Mouse (Mus musculus) kidney, embryonic 14.5 days (tissue): ENCODE results near the gene Ret. TPM values are rescaled to one million over a fixed set of nuclear protein-coding genes. Genes with fewer than 3 reads are reported as not detected.

Experiments
- ATAC-seq: fragments of 200-750 bp; cut with Nextera tagmentation; 2 replicates; pipeline ENCODE4 v1.8.0; 2017; ENCODE audit warnings: moderate number of reproducible peaks, mild to moderate bottlenecking, moderate TSS enrichment, moderate library complexity; ENCODE audit not compliant: low FRiP score, low TSS enrichment
- H3K27ac ChIP-seq: fragments of 300-500 bp; sonication (generic); 2 replicates; pipeline ENCODE4 v1.5.1; 2014; ENCODE audit warnings: low read depth, mild to moderate bottlenecking, low read length, moderate library complexity, mixed read lengths
- H3K27me3 ChIP-seq: fragments of 300-500 bp; sonication (generic); 2 replicates; pipeline ENCODE4 v1.6.1; 2014; ENCODE audit warnings: mild to moderate bottlenecking, low read length; ENCODE audit not compliant: control insufficient read depth, insufficient read depth
- H3K36me3 ChIP-seq: fragments of 300-500 bp; sonication (generic); 2 replicates; pipeline ENCODE4 v1.6.1; 2014; ENCODE audit warnings: low read length, mixed read lengths; ENCODE audit not compliant: control insufficient read depth, insufficient read depth
- H3K4me1 ChIP-seq: fragments of 300-500 bp; sonication (generic); 2 replicates; pipeline ENCODE4 v1.6.1; 2014; ENCODE audit warnings: low read length, mixed read lengths; ENCODE audit not compliant: control insufficient read depth, insufficient read depth
- H3K4me2 ChIP-seq: fragments of 300-500 bp; sonication (generic); replicated peaks from 2 replicates; pipeline ENCODE4 v1.6.1; 2014; ENCODE audit warnings: low read depth, mild to moderate bottlenecking, low read length
- H3K4me3 ChIP-seq: fragments of 300-500 bp; sonication (generic); 2 replicates; pipeline ENCODE4 v1.5.1; 2014; ENCODE audit warnings: mild to moderate bottlenecking, low read length
- H3K9ac ChIP-seq: fragments of 300-500 bp; sonication (generic); 2 replicates; pipeline ENCODE4 v1.6.1; 2014; ENCODE audit warnings: low read depth, mild to moderate bottlenecking, low read length, moderate library complexity
- H3K9me3 ChIP-seq: fragments of 300-500 bp; sonication (generic); 2 replicates; pipeline ENCODE4 v1.6.1; 2016; ENCODE audit warnings: low read length; ENCODE audit not compliant: control insufficient read depth
- WGBS: fragments of 180-500 bp; shearing (Covaris S2); extraction: QIAGEN DNeasy Blood & Tissue Kit; methylation state at CpG from one replicate; pipeline ENCODE4 v1.1.7; 2014; 5-methylcytosine and 5-hydroxymethylcytosine counted together
- polyA plus RNA-seq: library from polyadenylated mRNA; unstranded; fragments of >200 nt; fragmentation: Nextera tagmentation; extraction: Ambion mirVana; gene quantifications from 2 replicates; pipeline ENCODE4 v1.2.1, GENCODE M21; 2014

Gene Ret
- polyA plus RNA-seq, 1 experiment from 2014 or later: 20.6 TPM

DNA sequence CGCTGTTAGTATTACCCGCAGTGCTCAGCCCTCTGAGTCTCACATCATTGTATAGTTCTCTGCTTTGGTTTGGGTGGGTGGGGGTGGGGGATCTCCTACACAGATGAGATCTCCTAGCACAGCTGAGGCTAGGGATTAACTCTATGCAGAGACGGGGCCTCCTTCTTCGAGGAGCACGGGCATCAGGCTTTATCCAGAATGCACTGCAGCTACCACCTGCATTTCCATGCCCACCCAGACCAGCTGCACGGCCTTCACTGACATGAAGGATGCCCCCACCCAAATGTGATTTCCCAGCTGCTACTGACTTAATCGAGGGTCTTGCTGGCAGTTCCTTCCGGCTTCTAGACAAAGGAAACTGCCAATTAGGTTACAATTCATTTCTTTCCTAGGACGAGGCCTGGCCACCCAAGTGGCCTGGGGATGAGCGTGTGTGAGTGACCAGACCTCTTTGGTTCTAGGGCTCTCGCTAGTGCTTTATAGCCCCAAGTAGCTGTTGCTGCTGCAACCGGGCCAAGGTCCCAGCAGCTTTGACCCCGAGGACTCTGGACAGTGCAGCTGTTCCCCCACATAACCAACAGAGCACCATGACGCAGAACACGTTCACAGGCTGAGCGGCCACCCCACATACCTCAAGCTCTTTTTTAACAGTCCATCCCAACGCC is 10.8 kb downstream of the Ret start:
- 47% methylated on average over 17 of the region's 17 CpGs for WGBS
- ATAC-seq: no peak
- no peaks in the 10 kb centered on the region for H3K9me3 ChIP-seq
- no peak overlapping the region for H3K9ac ChIP-seq
- no peaks in the 10 kb centered on the region; the same call in 1 of the 2 replicates for H3K27me3 ChIP-seq
- H3K4me3 ChIP-seq: no peak overlapping the region
- 0 out of 2 replicates have a peak, but pooled peaks cover 4% of the 10 kb centered on the region for H3K4me1 ChIP-seq
- no peak overlapping the region for H3K27ac ChIP-seq
- H3K36me3 ChIP-seq: no peaks in the 10 kb centered on the region
- H3K4me2 ChIP-seq: no peak overlapping the region

DNA sequence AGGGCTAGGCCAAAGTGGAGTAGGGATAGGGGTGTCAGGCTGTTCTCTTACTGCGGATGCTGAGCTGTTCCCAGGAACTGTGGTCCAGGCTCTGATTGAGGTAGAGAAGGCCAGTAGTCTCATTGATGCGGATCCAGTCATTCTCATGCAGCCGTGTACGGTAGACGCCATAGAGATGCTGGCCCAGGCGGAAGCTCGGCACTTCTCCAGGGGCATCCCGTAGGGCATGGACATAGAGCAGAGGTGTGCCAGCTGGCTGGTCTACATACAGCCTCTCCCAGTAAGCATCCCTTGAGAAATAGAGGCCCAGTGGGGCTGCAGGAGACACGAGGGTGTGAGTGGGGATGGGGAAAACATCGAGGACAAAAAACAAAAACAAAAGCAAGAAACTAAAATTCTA is 13.4 kb downstream of the Ret start:
- no peaks in the 10 kb centered on the region for H3K9me3 ChIP-seq
- H3K27ac ChIP-seq: no peak overlapping the region
- no peak overlapping the region for H3K4me3 ChIP-seq
- no peak for ATAC-seq
- WGBS: 85% methylated on average over 10 of the region's 10 CpGs
- no peaks in the 10 kb centered on the region; the same call in 1 of the 2 replicates for H3K27me3 ChIP-seq
- H3K4me1 ChIP-seq: 0 out of 2 replicates have a peak, but pooled peaks cover 4% of the 10 kb centered on the region
- H3K36me3 ChIP-seq: no peaks in the 10 kb centered on the region
- H3K9ac ChIP-seq: no peak overlapping the region
- no peak overlapping the region for H3K4me2 ChIP-seq

DNA sequence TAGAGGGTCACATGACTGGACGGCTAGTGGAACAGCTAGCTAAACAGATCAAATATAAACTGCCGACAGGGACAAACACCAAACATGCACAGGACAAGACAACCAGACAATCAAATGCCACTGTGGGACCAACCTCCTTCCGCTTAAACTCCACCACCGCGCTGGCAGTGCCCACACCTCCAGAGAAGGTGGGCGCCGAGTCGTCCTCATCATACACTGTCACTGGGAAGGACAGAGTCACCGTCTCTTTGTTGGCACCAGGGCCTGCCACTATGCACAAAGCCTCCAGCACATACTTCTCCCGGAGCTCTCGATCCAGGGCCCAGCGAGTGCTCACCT is 17.5 kb downstream of the Ret start:
- H3K4me1 ChIP-seq: no peaks in the 10 kb centered on the region
- no peak overlapping the region for H3K27ac ChIP-seq
- no peak overlapping the region for H3K4me2 ChIP-seq
- no peaks in the 10 kb centered on the region for H3K9me3 ChIP-seq
- ATAC-seq: peak; percentile 30; the same call in 1 of the 2 replicates
- H3K9ac ChIP-seq: no peak overlapping the region
- H3K27me3 ChIP-seq: no peaks in the 10 kb centered on the region
- 77% methylated on average over 12 of the region's 12 CpGs for WGBS
- no peaks in the 10 kb centered on the region for H3K36me3 ChIP-seq
- H3K4me3 ChIP-seq: no peak overlapping the region

GRCm38 (mm10) chr6:118179316-118180084 is 18.0 kb downstream of the Ret start:
- Histone ChIP-seq H3K9me3 (no peaks in the 10 kb centered on the region), H3K36me3 (no peaks in the 10 kb centered on the region), H3K9ac (no peak overlapping the region; the same call in 1 of the 2 replicates), H3K4me2 (no peak overlapping the region), H3K4me3 (no peak overlapping the region), H3K27me3 (no peaks in the 10 kb centered on the region), H3K4me1 (no peaks in the 10 kb centered on the region), H3K27ac (no peak overlapping the region)
- WGBS: 62% methylated on average over 13 of the region's 13 CpGs
- ATAC-seq: peak; percentile 86

DNA sequence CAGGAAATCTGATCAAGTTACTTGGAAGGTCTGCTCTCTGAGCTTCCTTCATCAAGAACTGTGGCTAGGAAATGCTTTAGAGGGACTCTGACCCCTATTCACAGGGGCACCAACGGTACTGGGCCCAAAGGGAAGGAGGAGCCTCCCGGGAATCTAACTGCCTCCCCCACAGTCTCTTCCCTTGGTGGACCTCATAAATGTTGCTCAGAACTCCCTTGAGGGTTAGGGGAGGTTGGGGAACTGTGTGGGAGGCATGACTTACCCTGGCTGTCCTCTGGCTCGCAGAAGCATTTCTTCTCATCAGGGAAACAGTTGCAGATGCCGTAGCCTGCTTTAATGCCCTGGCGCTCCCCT is 23.6 kb downstream of the Ret start:
- H3K27me3 ChIP-seq: no peaks in the 10 kb centered on the region
- H3K4me1 ChIP-seq: no peaks in the 10 kb centered on the region
- 39% methylated on average over 5 of the region's 5 CpGs for WGBS
- H3K9ac ChIP-seq: no peak overlapping the region
- no peak for ATAC-seq
- H3K4me3 ChIP-seq: no peak overlapping the region
- H3K9me3 ChIP-seq: no peaks in the 10 kb centered on the region
- H3K27ac ChIP-seq: no peak overlapping the region
- no peak overlapping the region for H3K4me2 ChIP-seq
- H3K36me3 ChIP-seq: no peaks in the 10 kb centered on the region

DNA sequence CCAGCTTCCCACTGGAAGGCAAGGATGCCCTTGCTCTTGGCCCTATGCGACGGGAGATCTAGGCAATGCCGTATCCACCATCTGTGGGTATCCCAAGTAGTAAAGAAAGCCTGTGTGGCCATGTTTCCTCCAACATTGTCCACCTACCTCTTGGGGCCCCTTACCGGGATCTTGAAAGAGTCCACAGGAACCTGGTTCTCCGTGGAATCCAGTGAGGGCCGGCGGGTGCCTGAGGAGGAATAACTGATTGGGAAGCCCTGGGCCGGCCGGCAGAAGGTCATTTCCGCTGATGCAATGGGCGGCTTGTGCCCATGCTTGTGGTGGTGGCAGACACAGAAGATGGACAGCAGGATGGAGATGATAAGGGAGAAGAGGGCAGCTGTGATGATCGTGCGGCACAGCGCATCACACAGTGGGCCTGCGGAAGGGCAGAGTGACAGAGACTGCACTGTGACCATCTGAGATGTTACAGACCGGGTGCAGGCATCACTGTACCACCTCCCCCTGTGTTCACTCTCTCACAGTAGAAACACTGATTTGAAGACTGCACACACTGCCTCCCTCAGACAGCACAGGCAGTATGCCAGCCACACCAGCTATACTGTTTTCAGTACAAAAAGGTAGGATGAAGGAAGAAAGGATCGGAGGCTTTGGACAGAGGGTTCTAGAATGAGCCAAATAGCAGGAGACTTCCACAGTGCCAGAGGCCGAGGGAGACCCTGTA is 24.1 kb downstream of the Ret start:
- H3K9me3 ChIP-seq: no peaks in the 10 kb centered on the region
- 85% methylated on average over 18 of the region's 18 CpGs for WGBS

GRCm38 (mm10) chr6:118171386-118171785 is 26.1 kb downstream of the Ret start:
- Histone ChIP-seq H3K9ac (no peak overlapping the region), H3K4me2 (no peak overlapping the region), H3K4me3 (no peak overlapping the region), H3K36me3 (no peaks in the 10 kb centered on the region), H3K27me3 (no peaks in the 10 kb centered on the region), H3K27ac (no peak overlapping the region), H3K9me3 (no peaks in the 10 kb centered on the region), H3K4me1 (no peaks in the 10 kb centered on the region)
- 87% methylated on average over 7 of the region's 7 CpGs for WGBS
- ATAC-seq: no peak

More for the DNA sequence above, 24.1 kb downstream of the Ret start:
- Histone ChIP-seq H3K9ac (no peak overlapping the region), H3K36me3 (no peaks in the 10 kb centered on the region), H3K27ac (no peak overlapping the region), H3K4me1 (no peaks in the 10 kb centered on the region), H3K27me3 (no peaks in the 10 kb centered on the region), H3K4me2 (no peak overlapping the region), H3K4me3 (no peak overlapping the region)
- no peak for ATAC-seq

DNA sequence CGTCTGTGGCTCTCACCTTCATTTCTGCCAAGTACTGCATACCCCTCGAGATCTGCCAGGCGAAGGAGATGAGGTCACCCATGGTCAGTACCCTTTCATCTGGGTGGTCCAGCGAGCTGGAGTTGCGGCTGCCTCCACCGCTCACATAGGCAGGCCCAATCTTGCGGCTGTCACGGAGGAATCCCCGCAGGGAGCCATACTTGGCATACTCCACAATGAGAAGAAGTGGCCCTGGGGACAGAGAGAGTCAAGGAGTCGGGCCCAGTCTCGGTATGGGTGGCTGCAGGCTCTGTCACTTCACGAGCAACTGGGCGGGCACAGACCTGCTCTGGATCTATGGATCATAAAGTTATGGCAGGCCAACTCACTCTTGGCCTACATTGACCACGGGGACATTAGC is 29.4 kb downstream of the Ret start:
- Histone ChIP-seq H3K36me3 (no peaks in the 10 kb centered on the region), H3K27me3 (no peaks in the 10 kb centered on the region), H3K9ac (no peak overlapping the region), H3K9me3 (no peaks in the 10 kb centered on the region), H3K4me1 (no peaks in the 10 kb centered on the region), H3K27ac (no peak overlapping the region), H3K4me3 (no peak overlapping the region), H3K4me2 (no peak overlapping the region)
- no peak for ATAC-seq
- WGBS: 91% methylated on average over 14 of the region's 14 CpGs

DNA sequence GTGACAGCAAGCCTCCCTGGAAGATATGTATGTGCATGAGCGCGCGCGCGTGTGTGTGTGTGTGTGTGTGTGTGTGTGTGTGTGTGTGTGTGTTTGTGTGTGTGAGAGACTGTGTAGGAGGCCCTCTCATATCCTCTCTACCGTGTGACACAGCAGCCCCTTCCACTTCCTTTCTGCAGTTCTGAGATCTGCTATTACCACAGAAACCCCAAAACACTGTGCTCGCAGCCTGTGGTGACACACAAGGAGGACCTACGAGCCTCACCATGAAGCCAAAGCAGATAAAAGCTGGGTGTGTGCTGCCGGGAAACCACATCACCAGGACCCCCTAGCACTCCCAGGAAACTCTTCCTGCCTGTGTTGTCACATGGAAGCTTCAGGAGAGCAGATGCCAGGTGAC is 30.5 kb downstream of the Ret start:
- H3K36me3 ChIP-seq: no peaks in the 10 kb centered on the region
- H3K27me3 ChIP-seq: no peaks in the 10 kb centered on the region
- no peaks in the 10 kb centered on the region for H3K9me3 ChIP-seq
- 84% methylated on average over 9 of the region's 9 CpGs for WGBS
- no peak overlapping the region for H3K4me3 ChIP-seq
- no peak overlapping the region for H3K4me2 ChIP-seq
- H3K9ac ChIP-seq: no peak overlapping the region
- no peak for ATAC-seq
- no peak overlapping the region for H3K27ac ChIP-seq
- no peaks in the 10 kb centered on the region for H3K4me1 ChIP-seq
